Mouse (Mus musculus): ENCODE results near the gene Bhmt2. TPM values are rescaled to one million over a fixed set of nuclear protein-coding genes. Genes with fewer than 3 reads are reported as not detected.

The Bhmt2 gene
- total and polyA plus RNA-seq, 2 experiments from 2014 or later: 0.10 TPM; not detected in 1

- H3K4me2 ChIP-seq (ENCODE audit: low read depth): no peak overlapping the region
- H3K27me3 ChIP-seq (ENCODE audit: insufficient read depth, low read length): no peaks in the 10 kb centered on the region
- no peak for TF ChIP-seq CTCF (IDR thresholded peaks at IDR 0.05; ENCODE audit: low read depth)
- ATAC-seq (no peak), DNase-seq (no peak)
- no peaks in the 10 kb centered on the region for H3K4me1 ChIP-seq (ENCODE audit: insufficient read depth)
- H3K9me3 ChIP-seq (ENCODE audit: low read length): no peaks in the 10 kb centered on the region
- H3K4me3 ChIP-seq (ENCODE audit: low read depth, low read length): no peak overlapping the region
- 87% methylated on average over 7 of the region's 7 CpGs for WGBS
- no peaks in the 10 kb centered on the region for H3K36me3 ChIP-seq (ENCODE audit: insufficient read depth)
- no peak overlapping the region for H3K9ac ChIP-seq
- no peak overlapping the region for H3K27ac ChIP-seq (ENCODE audit: low read depth, low read length)
Measured at GRCm38 (mm10) chr13:93648387-93649130, 25.5 kb downstream of the Bhmt2 start.

- no peaks in the 10 kb centered on the region for H3K36me3 ChIP-seq (ENCODE audit: insufficient read depth)
- H3K27ac ChIP-seq (ENCODE audit: low read depth, low read length): no peak overlapping the region
- no peak overlapping the region for H3K4me2 ChIP-seq (ENCODE audit: low read depth)
- H3K4me3 ChIP-seq (ENCODE audit: low read depth, low read length): no peak overlapping the region
- no peak for DNase-seq
- H3K4me1 ChIP-seq (ENCODE audit: insufficient read depth): no peaks in the 10 kb centered on the region
- H3K9me3 ChIP-seq (ENCODE audit: low read length): no peaks in the 10 kb centered on the region
- WGBS: 71% methylated on average over 4 of the region's 4 CpGs
- no peak overlapping the region for H3K9ac ChIP-seq
- no peaks in the 10 kb centered on the region for H3K27me3 ChIP-seq (ENCODE audit: insufficient read depth, low read length)
- TF ChIP-seq CTCF (IDR thresholded peaks at IDR 0.05; ENCODE audit: low read depth): no peak
- ATAC-seq: no peak
Measured at GRCm38 (mm10) chr13:93639636-93640035, 34.5 kb downstream of the Bhmt2 start.

GRCm38 (mm10) chr13:93637282-93638245 lies 36.5 kb downstream of the Bhmt2 start, which contains the start of gene Bhmt:
Gene Bhmt, minus strand, starts transcription at chr13:93637961.
- ATAC-seq (no peak), DNase-seq (no peak)
- no peak for TF ChIP-seq CTCF (IDR thresholded peaks at IDR 0.05; ENCODE audit: low read depth)
- no peak within 1 kb of the TSS for H3K9ac ChIP-seq
- no peak within 1 kb of the TSS for H3K4me3 ChIP-seq (ENCODE audit: low read depth, low read length)
- H3K27ac ChIP-seq (ENCODE audit: low read depth, low read length): no peak within 1 kb of the TSS
- H3K4me1 ChIP-seq (ENCODE audit: insufficient read depth): no peaks in the 10 kb centered on the region
- 80% methylated on average over 19 of the region's 19 CpGs for WGBS
- H3K9me3 ChIP-seq (ENCODE audit: low read length): no peaks in the 10 kb centered on the region
- H3K27me3 ChIP-seq (ENCODE audit: insufficient read depth, low read length): no peaks in the 10 kb centered on the region
- H3K4me2 ChIP-seq (ENCODE audit: low read depth): no peak within 1 kb of the TSS
- no peaks in the 10 kb centered on the region for H3K36me3 ChIP-seq (ENCODE audit: insufficient read depth)

- 83% methylated on average over 1 of the region's 1 CpGs for WGBS
- H3K27me3 ChIP-seq (ENCODE audit: insufficient read depth, low read length): no peaks in the 10 kb centered on the region
- no peak overlapping the region for H3K9ac ChIP-seq
- no peak for DNase-seq
- no peak for ATAC-seq
- H3K4me2 ChIP-seq (ENCODE audit: low read depth): no peak overlapping the region
- H3K36me3 ChIP-seq (ENCODE audit: insufficient read depth): no peaks in the 10 kb centered on the region
- H3K4me1 ChIP-seq (ENCODE audit: insufficient read depth): no peaks in the 10 kb centered on the region
- H3K4me3 ChIP-seq (ENCODE audit: low read depth, low read length): no peak overlapping the region
- no peak overlapping the region for H3K27ac ChIP-seq (ENCODE audit: low read depth, low read length)
- no peaks in the 10 kb centered on the region for H3K9me3 ChIP-seq (ENCODE audit: low read length)
- no peak for TF ChIP-seq CTCF (IDR thresholded peaks at IDR 0.05; ENCODE audit: low read depth)
Measured at GRCm38 (mm10) chr13:93636561-93636960, 37.5 kb downstream of the Bhmt2 start.

- Histone ChIP-seq H3K36me3 (ENCODE audit: insufficient read depth) (no peaks in the 10 kb centered on the region), H3K9ac (no peak overlapping the region), H3K27me3 (ENCODE audit: insufficient read depth, low read length) (no peaks in the 10 kb centered on the region), H3K4me1 (ENCODE audit: insufficient read depth) (no peaks in the 10 kb centered on the region), H3K4me3 (ENCODE audit: low read depth, low read length) (no peak overlapping the region), H3K4me2 (ENCODE audit: low read depth) (no peak overlapping the region), H3K27ac (ENCODE audit: low read depth, low read length) (no peak overlapping the region), H3K9me3 (ENCODE audit: low read length) (no peaks in the 10 kb centered on the region)
- no peak for TF ChIP-seq CTCF (IDR thresholded peaks at IDR 0.05; ENCODE audit: low read depth)
- WGBS: 90% methylated on average over 5 of the region's 5 CpGs
- DNase-seq (no peak), ATAC-seq (no peak)
Measured at GRCm38 (mm10) chr13:93632927-93633326, 41.2 kb downstream of the Bhmt2 start.

GRCm38 (mm10) chr13:93630941-93631705 lies 43.0 kb downstream of the Bhmt2 start:
- DNase-seq (peak; percentile 60), ATAC-seq (peak; percentile 73)
- Histone ChIP-seq H3K4me2 (ENCODE audit: low read depth) (no peak overlapping the region), H3K27me3 (ENCODE audit: insufficient read depth, low read length) (no peaks in the 10 kb centered on the region), H3K4me1 (ENCODE audit: insufficient read depth) (no peaks in the 10 kb centered on the region), H3K36me3 (ENCODE audit: insufficient read depth) (no peaks in the 10 kb centered on the region), H3K9ac (no peak overlapping the region), H3K27ac (ENCODE audit: low read depth, low read length) (no peak overlapping the region), H3K4me3 (ENCODE audit: low read depth, low read length) (no peak overlapping the region), H3K9me3 (ENCODE audit: low read length) (no peaks in the 10 kb centered on the region)
- 74% methylated on average over 10 of the region's 10 CpGs for WGBS
- no peak for TF ChIP-seq CTCF (IDR thresholded peaks at IDR 0.05; ENCODE audit: low read depth)
